Mouse (Mus musculus): Measurements from ENCODE around the gene Frem1. TPM values are rescaled to one million over a fixed set of nuclear protein-coding genes. Genes with fewer than 3 reads are reported as not detected.

The Frem1 gene
- polyA plus RNA-seq, 1 experiment, result not detected

- peak; percentile 28 for TF ChIP-seq GATA1 (IDR thresholded peaks at IDR 0.05; ENCODE audit: low read length)
Observed at GRCm38 (mm10) chr4:82848552-82849234, 203.4 kb downstream of the Frem1 start.

Other genes starting within 250 kb of the Frem1 start
- gene Zdhhc21, start 192.4 kb downstream of the Frem1 start, polyA plus RNA-seq (2012), result 2.0 and 3.0 TPM in 2 replicates
- gene Cer1, start 167.2 kb downstream of the Frem1 start, polyA plus RNA-seq (2012), result not detected in 2 replicates

Measured in G1E-ER4 (cell line).